Mouse (Mus musculus) lung, postnatal 36 days (tissue): ENCODE data around the gene Brd2.

Source experiments
- DNase-seq: peaks from one replicate; pipeline ENCODE4 v3.0.0; 2022; ENCODE audit warnings: mixed read lengths

The Brd2 gene

DNA sequence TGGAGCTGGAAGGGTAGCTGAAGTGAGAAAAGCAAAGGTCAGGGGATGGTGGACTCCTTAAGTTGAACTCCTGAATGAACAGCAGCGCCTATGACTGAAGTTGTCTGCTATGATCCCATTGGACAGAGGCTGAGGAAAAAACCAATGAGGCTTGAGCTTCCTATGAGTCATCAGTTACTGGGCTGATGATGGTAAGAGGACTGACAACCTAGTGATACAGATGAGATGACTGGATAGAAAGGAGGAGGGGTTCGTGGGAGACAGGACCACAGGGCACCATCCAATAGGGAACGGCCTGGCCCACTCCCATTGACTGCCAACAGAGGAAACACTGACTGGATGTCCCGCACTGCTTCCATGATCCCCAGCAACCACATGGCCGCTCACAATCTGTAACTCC is 42.8 kb downstream of the Brd2 start:
- peak; percentile 73 for DNase-seq

GRCm38 (mm10) chr17:34079002-34079401 is 43.4 kb downstream of the Brd2 start:
- DNase-seq: no peak

GRCm38 (mm10) chr17:34078148-34078547 is 44.3 kb downstream of the Brd2 start:
- DNase-seq: no peak

GRCm38 (mm10) chr17:34077549-34077948 is 44.9 kb downstream of the Brd2 start:
- DNase-seq: peak; percentile 87

- peak; percentile 95 for DNase-seq
Measured at GRCm38 (mm10) chr17:34075271-34075670, 47.2 kb downstream of the Brd2 start.

DNA sequence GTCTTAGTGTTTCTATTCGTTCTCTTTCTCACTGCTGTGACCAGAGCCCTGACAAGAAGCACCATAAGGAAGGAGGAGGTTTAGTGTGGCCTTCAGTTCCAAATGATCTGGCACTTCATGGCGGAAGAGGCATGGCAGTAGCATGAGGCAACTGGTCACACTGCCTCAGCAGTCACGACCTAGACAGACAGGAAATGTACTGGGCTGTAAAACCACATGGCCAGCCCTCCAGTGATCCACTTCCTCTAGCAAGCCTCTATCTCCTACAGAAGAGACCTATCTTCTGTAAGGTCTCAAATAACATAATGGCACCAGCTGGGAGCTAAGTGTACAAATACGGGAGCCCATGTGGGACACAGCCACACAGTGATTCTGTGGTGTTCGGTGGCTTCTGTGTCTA is 50.3 kb downstream of the Brd2 start:
- DNase-seq: peak; percentile 13

- DNase-seq: no peak
Measured at GRCm38 (mm10) chr17:34068864-34069263, 53.6 kb downstream of the Brd2 start.
